Mouse (Mus musculus) G1E (cell line): Measurements from ENCODE around the gene Cyb561.

Experiments used
- CTCF ChIP-seq: IDR thresholded peaks from 2 replicates; pipeline ENCODE4 v1.5.1; 2012; ENCODE audit warnings: low read depth, low read length, inconsistent platforms, mixed read lengths
- GATA1 ChIP-seq: IDR thresholded peaks from 2 replicates; pipeline ENCODE4 v1.6.1; 2012; ENCODE audit warnings: borderline replicate concordance, low read length, inconsistent platforms, mixed read lengths
- GATA2 ChIP-seq: IDR thresholded peaks from 2 replicates; pipeline ENCODE4 v1.6.1; 2012; ENCODE audit warnings: low read depth, low read length, inconsistent platforms, borderline replicate concordance
- POLR2AphosphoS5 ChIP-seq: IDR thresholded peaks from 2 replicates; pipeline ENCODE4 v1.6.1; 2012; ENCODE audit warnings: low read depth, low read length, inconsistent platforms; ENCODE audit not compliant: insufficient replicate concordance
- TAL1 ChIP-seq: conservative IDR thresholded peaks from 2 replicates; pipeline ENCODE4 v1.6.1; 2012; ENCODE audit warnings: low read depth, low read length, inconsistent platforms, mixed read lengths

GRCm38 (mm10) chr11:105978634-105979033 lies 25.5 kb upstream of the Cyb561 start:
- TF ChIP-seq CTCF (no peak), POLR2AphosphoS5 (no peak), TAL1 (no peak), GATA1 (no peak), GATA2 (no peak)
